Mouse (Mus musculus): Measurements from ENCODE around the gene Gm43552. TPM values are rescaled to one million over a fixed set of nuclear protein-coding genes. Genes with fewer than 3 reads are reported as not detected.

The Gm43552 gene
- polyA plus RNA-seq, 1 experiment from 2014 or later = not detected

GRCm38 (mm10) chr5:65435363-65435805 lies 57.2 kb downstream of the Gm43552 start:
- peak overlapping the region; percentile 66 for H3K9ac ChIP-seq (replicated peaks; ENCODE audit: low read depth, low read length)
- peak; percentile 72; the same call in 1 of the 2 replicates for ATAC-seq (ENCODE audit: low read depth)
- peaks cover 5% of the 10 kb centered on the region for H3K4me1 ChIP-seq (ENCODE audit: control insufficient read depth, insufficient read depth, low read length)
- H3K27me3 ChIP-seq (ENCODE audit: control insufficient read depth, insufficient read depth, low read length) = no peaks in the 10 kb centered on the region
- H3K4me2 ChIP-seq (ENCODE audit: low read depth, low read length) = peak overlapping the region; percentile 94
- H3K4me3 ChIP-seq (ENCODE audit: low read depth, low read length) = peak overlapping the region; percentile 86
- WGBS = 0% methylated on average over 38 of the region's 47 CpGs
- H3K9me3 ChIP-seq (ENCODE audit: control insufficient read depth, low read length) = no peaks in the 10 kb centered on the region
- H3K36me3 ChIP-seq (ENCODE audit: control insufficient read depth, insufficient read depth, low read length) = no peaks in the 10 kb centered on the region
- H3K27ac ChIP-seq (ENCODE audit: low read depth, low read length) = peak overlapping the region; percentile 68

- H3K27me3 ChIP-seq (ENCODE audit: control insufficient read depth, insufficient read depth, low read length) = no peaks in the 10 kb centered on the region
- ATAC-seq (ENCODE audit: low read depth) = peak; percentile 15
Measured at GRCm38 (mm10) chr5:65434471-65435362, 57.9 kb downstream of the Gm43552 start.

GRCm38 (mm10) chr5:65429441-65429840 lies 63.2 kb downstream of the Gm43552 start:
- WGBS = 92% methylated on average over 5 of the region's 5 CpGs
- Histone ChIP-seq H3K27ac (ENCODE audit: low read depth, low read length) (no peak overlapping the region), H3K27me3 (ENCODE audit: control insufficient read depth, insufficient read depth, low read length) (no peaks in the 10 kb centered on the region), H3K9me3 (ENCODE audit: control insufficient read depth, low read length) (no peaks in the 10 kb centered on the region), H3K4me2 (ENCODE audit: low read depth, low read length) (no peak overlapping the region), H3K36me3 (ENCODE audit: control insufficient read depth, insufficient read depth, low read length) (no peaks in the 10 kb centered on the region), H3K4me3 (ENCODE audit: low read depth, low read length) (no peak overlapping the region), H3K9ac (replicated peaks; ENCODE audit: low read depth, low read length) (no peak overlapping the region), H3K4me1 (ENCODE audit: control insufficient read depth, insufficient read depth, low read length) (peaks cover 5% of the 10 kb centered on the region)
- ATAC-seq (ENCODE audit: low read depth) = no peak

More at GRCm38 (mm10) chr5:65434471-65435362, 57.9 kb downstream of the Gm43552 start:
- Histone ChIP-seq H3K4me3 (ENCODE audit: low read depth, low read length) (peak overlapping the region; percentile 86), H3K27ac (ENCODE audit: low read depth, low read length) (peak overlapping the region; percentile 68), H3K36me3 (ENCODE audit: control insufficient read depth, insufficient read depth, low read length) (no peaks in the 10 kb centered on the region), H3K9me3 (ENCODE audit: control insufficient read depth, low read length) (no peaks in the 10 kb centered on the region), H3K4me2 (ENCODE audit: low read depth, low read length) (peak overlapping the region; percentile 94), H3K4me1 (ENCODE audit: control insufficient read depth, insufficient read depth, low read length) (peaks cover 5% of the 10 kb centered on the region), H3K9ac (replicated peaks; ENCODE audit: low read depth, low read length) (peak overlapping the region; percentile 66)
- 3% methylated on average over 15 of the region's 15 CpGs for WGBS

GRCm38 (mm10) chr5:65428321-65428720 lies 64.3 kb downstream of the Gm43552 start:
- no peak overlapping the region for H3K4me2 ChIP-seq (ENCODE audit: low read depth, low read length)
- no peaks in the 10 kb centered on the region for H3K27me3 ChIP-seq (ENCODE audit: control insufficient read depth, insufficient read depth, low read length)
- H3K9me3 ChIP-seq (ENCODE audit: control insufficient read depth, low read length) = no peaks in the 10 kb centered on the region
- H3K36me3 ChIP-seq (ENCODE audit: control insufficient read depth, insufficient read depth, low read length) = no peaks in the 10 kb centered on the region
- H3K9ac ChIP-seq (replicated peaks; ENCODE audit: low read depth, low read length) = no peak overlapping the region
- no peak overlapping the region for H3K27ac ChIP-seq (ENCODE audit: low read depth, low read length)
- no peaks in the 10 kb centered on the region for H3K4me1 ChIP-seq (ENCODE audit: control insufficient read depth, insufficient read depth, low read length)
- WGBS = 52% methylated on average over 4 of the region's 4 CpGs
- H3K4me3 ChIP-seq (ENCODE audit: low read depth, low read length) = no peak overlapping the region
- no peak for ATAC-seq (ENCODE audit: low read depth)

GRCm38 (mm10) chr5:65425251-65425650 lies 67.4 kb downstream of the Gm43552 start:
- H3K27ac ChIP-seq (ENCODE audit: low read depth, low read length) = no peak overlapping the region
- H3K4me3 ChIP-seq (ENCODE audit: low read depth, low read length) = no peak overlapping the region
- no peaks in the 10 kb centered on the region for H3K4me1 ChIP-seq (ENCODE audit: control insufficient read depth, insufficient read depth, low read length)
- H3K4me2 ChIP-seq (ENCODE audit: low read depth, low read length) = no peak overlapping the region
- H3K36me3 ChIP-seq (ENCODE audit: control insufficient read depth, insufficient read depth, low read length) = peaks cover 13% of the 10 kb centered on the region; the same call in 1 of the 2 replicates
- H3K9me3 ChIP-seq (ENCODE audit: control insufficient read depth, low read length) = no peaks in the 10 kb centered on the region
- H3K9ac ChIP-seq (replicated peaks; ENCODE audit: low read depth, low read length) = no peak overlapping the region
- no peak for ATAC-seq (ENCODE audit: low read depth)
- 95% methylated on average over 5 of the region's 5 CpGs for WGBS
- no peaks in the 10 kb centered on the region for H3K27me3 ChIP-seq (ENCODE audit: control insufficient read depth, insufficient read depth, low read length)

- 93% methylated on average over 6 of the region's 6 CpGs for WGBS
- Histone ChIP-seq H3K4me3 (ENCODE audit: low read depth, low read length) (no peak overlapping the region), H3K4me2 (ENCODE audit: low read depth, low read length) (no peak overlapping the region), H3K9ac (replicated peaks; ENCODE audit: low read depth, low read length) (no peak overlapping the region), H3K27ac (ENCODE audit: low read depth, low read length) (no peak overlapping the region), H3K36me3 (ENCODE audit: control insufficient read depth, insufficient read depth, low read length) (peaks cover 13% of the 10 kb centered on the region; the same call in 1 of the 2 replicates), H3K27me3 (ENCODE audit: control insufficient read depth, insufficient read depth, low read length) (no peaks in the 10 kb centered on the region), H3K4me1 (ENCODE audit: control insufficient read depth, insufficient read depth, low read length) (no peaks in the 10 kb centered on the region), H3K9me3 (ENCODE audit: control insufficient read depth, low read length) (no peaks in the 10 kb centered on the region)
- ATAC-seq (ENCODE audit: low read depth) = no peak
Measured at GRCm38 (mm10) chr5:65424215-65424614, 68.4 kb downstream of the Gm43552 start.

- Histone ChIP-seq H3K4me1 (ENCODE audit: control insufficient read depth, insufficient read depth, low read length) (no peaks in the 10 kb centered on the region), H3K9me3 (ENCODE audit: control insufficient read depth, low read length) (no peaks in the 10 kb centered on the region), H3K4me2 (ENCODE audit: low read depth, low read length) (no peak overlapping the region), H3K27ac (ENCODE audit: low read depth, low read length) (no peak overlapping the region), H3K36me3 (ENCODE audit: control insufficient read depth, insufficient read depth, low read length) (peaks cover 19% of the 10 kb centered on the region), H3K9ac (replicated peaks; ENCODE audit: low read depth, low read length) (no peak overlapping the region), H3K4me3 (ENCODE audit: low read depth, low read length) (no peak overlapping the region), H3K27me3 (ENCODE audit: control insufficient read depth, insufficient read depth, low read length) (no peaks in the 10 kb centered on the region)
- ATAC-seq (ENCODE audit: low read depth) = no peak
- WGBS = 94% methylated on average over 8 of the region's 8 CpGs
Measured at GRCm38 (mm10) chr5:65422803-65423202, 69.8 kb downstream of the Gm43552 start.

GRCm38 (mm10) chr5:65420822-65421221 lies 71.8 kb downstream of the Gm43552 start:
- H3K4me2 ChIP-seq (ENCODE audit: low read depth, low read length) = no peak overlapping the region
- H3K4me3 ChIP-seq (ENCODE audit: low read depth, low read length) = no peak overlapping the region
- H3K9me3 ChIP-seq (ENCODE audit: control insufficient read depth, low read length) = no peaks in the 10 kb centered on the region
- peaks cover 39% of the 10 kb centered on the region for H3K36me3 ChIP-seq (ENCODE audit: control insufficient read depth, insufficient read depth, low read length)
- no peak overlapping the region for H3K27ac ChIP-seq (ENCODE audit: low read depth, low read length)
- 72% methylated on average over 6 of the region's 6 CpGs for whole genome bisulfite sequencing
- H3K27me3 ChIP-seq (ENCODE audit: control insufficient read depth, insufficient read depth, low read length) = no peaks in the 10 kb centered on the region
- H3K9ac ChIP-seq (replicated peaks; ENCODE audit: low read depth, low read length) = no peak overlapping the region
- no peaks in the 10 kb centered on the region for H3K4me1 ChIP-seq (ENCODE audit: control insufficient read depth, insufficient read depth, low read length)
- ATAC-seq (ENCODE audit: low read depth) = no peak

GRCm38 (mm10) chr5:65419136-65419535 lies 73.5 kb downstream of the Gm43552 start:
- H3K27ac ChIP-seq (ENCODE audit: low read depth, low read length) = no peak overlapping the region
- no peak overlapping the region for H3K4me2 ChIP-seq (ENCODE audit: low read depth, low read length)
- H3K4me3 ChIP-seq (ENCODE audit: low read depth, low read length) = no peak overlapping the region
- no peak overlapping the region for H3K9ac ChIP-seq (replicated peaks; ENCODE audit: low read depth, low read length)
- WGBS = 81% methylated on average over 10 of the region's 10 CpGs
- peaks cover 44% of the 10 kb centered on the region for H3K36me3 ChIP-seq (ENCODE audit: control insufficient read depth, insufficient read depth, low read length)
- ATAC-seq (ENCODE audit: low read depth) = no peak
- no peaks in the 10 kb centered on the region for H3K4me1 ChIP-seq (ENCODE audit: control insufficient read depth, insufficient read depth, low read length)
- no peaks in the 10 kb centered on the region for H3K27me3 ChIP-seq (ENCODE audit: control insufficient read depth, insufficient read depth, low read length)
- no peaks in the 10 kb centered on the region for H3K9me3 ChIP-seq (ENCODE audit: control insufficient read depth, low read length)

All from neural tube, embryonic 14.5 days (tissue).